Mouse (Mus musculus): Measurements from ENCODE around the gene Polr2g. TPM values are rescaled to one million over a fixed set of nuclear protein-coding genes. Genes with fewer than 3 reads are reported as not detected.

Gene Polr2g
- total and polyA plus RNA-seq, 2 experiments from 2014 or later = 78.3 to 171 TPM

DNA sequence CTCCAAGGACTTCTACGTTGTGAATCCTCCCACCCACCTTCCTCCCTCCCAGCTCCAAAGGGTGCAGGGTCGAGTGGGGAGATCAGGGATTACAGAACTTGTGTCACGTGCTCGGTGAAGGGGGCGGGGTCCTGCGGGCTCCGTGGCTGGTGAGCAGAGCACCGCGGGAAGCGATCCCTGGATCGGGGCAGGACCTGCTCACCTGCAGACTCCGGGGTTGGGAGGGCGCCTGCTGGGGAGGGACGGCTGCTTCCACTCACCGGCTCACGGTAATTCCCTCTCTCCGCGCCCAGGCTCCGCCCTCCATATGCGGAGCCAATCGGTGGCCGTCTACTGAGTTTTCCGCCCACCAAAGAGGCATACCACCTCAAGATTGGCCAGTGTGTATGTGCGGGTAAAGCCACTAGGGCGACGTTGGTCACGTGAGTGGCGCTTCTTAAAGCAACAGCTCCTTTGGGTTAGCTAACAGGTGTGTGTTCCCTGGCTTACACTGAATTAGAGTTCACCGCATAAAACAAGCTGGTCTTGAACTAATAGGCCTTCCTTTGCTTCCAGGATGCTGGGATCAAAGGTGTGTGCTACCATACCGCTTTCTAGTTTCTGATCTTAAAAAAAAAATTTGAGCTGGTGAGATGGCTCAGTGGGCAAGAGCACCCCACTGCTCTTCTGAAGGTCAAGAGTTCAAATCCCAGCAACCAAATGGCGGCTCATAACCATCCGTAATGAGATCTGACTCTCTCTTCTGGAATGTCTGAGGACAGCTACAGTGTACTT, 12.2 kb downstream of the Polr2g start, which contains the start of gene Taf6l:
Taf6l (minus strand) TSS at position 410 of the 774 bp plus-strand sequence.
- peak within 1 kb of the TSS; percentile 55 for H3K9ac ChIP-seq (replicated peaks; ENCODE audit: low read length)
- peak; percentile 63 for TF ChIP-seq CTCF (IDR thresholded peaks at IDR 0.05; ENCODE audit: low read depth)
- peak within 1 kb of the TSS; percentile 64; the same call in 1 of the 2 replicates for H3K27ac ChIP-seq
- H3K9me3 ChIP-seq (ENCODE audit: low read length) = no peaks in the 10 kb centered on the region
- H3K4me2 ChIP-seq (ENCODE audit: low read depth, low read length) = peak within 1 kb of the TSS; percentile 61
- peaks cover 17% of the 10 kb centered on the region; the same call in 1 of the 2 replicates for H3K36me3 ChIP-seq (ENCODE audit: insufficient read depth, low read length)
- H3K27me3 ChIP-seq (ENCODE audit: insufficient read depth, low read length) = no peaks in the 10 kb centered on the region
- ATAC-seq (peak; percentile 100), DNase-seq (ENCODE audit: low spot score) (peak; percentile 97)
- under 1% methylated on average over 32 of the region's 32 CpGs for WGBS
- peak within 1 kb of the TSS; percentile 57 for H3K4me3 ChIP-seq (ENCODE audit: low read length)
- no peaks in the 10 kb centered on the region for H3K4me1 ChIP-seq (ENCODE audit: insufficient read depth, low read length)

DNA sequence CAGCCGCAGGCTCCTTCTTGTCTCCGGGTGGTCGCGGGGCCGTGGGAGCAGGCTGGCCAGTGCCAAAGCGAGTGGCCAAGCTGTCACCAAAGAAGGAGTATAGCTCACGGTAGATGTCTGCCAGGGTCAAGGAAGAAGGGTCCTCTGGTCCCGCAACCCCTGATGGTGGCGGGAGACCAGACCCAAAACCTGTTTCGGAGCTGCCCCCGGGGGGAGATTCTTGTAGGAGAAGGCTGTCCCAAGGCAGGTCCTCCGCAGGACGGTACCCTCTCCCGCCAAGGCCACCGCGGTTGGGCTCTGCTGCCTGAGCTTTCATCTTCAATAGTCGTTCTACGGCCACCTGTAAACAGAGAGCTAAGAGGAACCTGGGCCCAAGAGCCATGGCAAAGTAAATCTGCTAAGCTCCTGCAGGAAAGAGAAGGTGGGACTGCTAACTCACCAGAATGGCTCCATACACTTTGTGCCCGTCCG, 23.4 kb downstream of the Polr2g start:
- H3K27ac ChIP-seq = peak overlapping the region; percentile 95
- DNase-seq (ENCODE audit: low spot score) = peak; percentile 31
- no peaks in the 10 kb centered on the region for H3K9me3 ChIP-seq (ENCODE audit: low read length)
- WGBS = 5% methylated on average over 20 of the region's 20 CpGs
- H3K4me2 ChIP-seq (ENCODE audit: low read depth, low read length) = peak overlapping the region; percentile 95
- no peaks in the 10 kb centered on the region for H3K27me3 ChIP-seq (ENCODE audit: insufficient read depth, low read length)
- TF ChIP-seq CTCF (IDR thresholded peaks at IDR 0.05; ENCODE audit: low read depth) = no peak
- peak overlapping the region; percentile 93 for H3K9ac ChIP-seq (replicated peaks; ENCODE audit: low read length)
- ATAC-seq = no peak; the same call in none of the 2 replicates
- H3K36me3 ChIP-seq (ENCODE audit: insufficient read depth, low read length) = peaks cover 16% of the 10 kb centered on the region; the same call in 1 of the 2 replicates
- peak overlapping the region; percentile 69 for H3K4me3 ChIP-seq (ENCODE audit: low read length)
- H3K4me1 ChIP-seq (ENCODE audit: insufficient read depth, low read length) = peaks cover 12% of the 10 kb centered on the region

DNA sequence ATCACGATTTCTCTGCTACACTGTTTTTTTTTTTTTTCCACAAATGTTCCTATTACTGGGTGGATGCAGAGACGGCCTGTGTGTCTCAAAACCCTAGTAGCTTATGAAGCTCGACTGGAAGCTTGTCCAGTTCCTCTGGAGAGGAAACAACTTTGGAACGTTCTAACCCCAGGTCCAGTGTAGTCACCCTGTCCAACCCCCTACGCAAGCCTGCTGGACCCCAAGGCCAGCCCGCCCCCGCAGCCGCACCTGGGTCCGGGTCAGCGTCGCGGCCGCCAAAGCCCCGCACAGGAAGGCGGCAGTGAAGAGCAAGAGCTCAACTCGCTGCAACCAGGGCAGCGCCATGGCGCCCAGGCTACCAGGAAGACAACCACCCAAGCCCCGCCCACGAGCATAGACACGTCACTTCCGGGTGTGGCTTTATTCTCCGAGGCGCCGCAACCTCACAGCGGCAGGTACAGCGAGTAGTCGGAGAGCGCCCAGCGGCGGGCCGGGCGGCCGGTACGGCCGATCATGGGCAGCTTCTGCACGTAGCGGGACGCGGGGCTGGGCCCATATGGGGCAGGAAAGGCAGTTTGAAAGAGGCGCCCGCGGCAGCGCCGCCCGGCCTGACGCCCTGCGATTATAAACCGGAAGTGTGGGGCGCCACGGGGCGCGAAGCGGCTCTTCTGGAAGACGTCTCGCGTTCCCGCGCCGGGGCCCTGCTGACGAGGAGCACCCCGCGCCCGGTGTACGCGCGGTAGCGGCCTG, 24.1 kb downstream of the Polr2g start, which contains the start of gene Tmem179b:
Tmem179b (minus strand) TSS at position 382 of the 750 bp plus-strand sequence.
- Histone ChIP-seq H3K4me1 (ENCODE audit: insufficient read depth, low read length) (peaks cover 12% of the 10 kb centered on the region), H3K4me2 (ENCODE audit: low read depth, low read length) (peak within 1 kb of the TSS; percentile 95), H3K27me3 (ENCODE audit: insufficient read depth, low read length) (no peaks in the 10 kb centered on the region), H3K4me3 (ENCODE audit: low read length) (peak within 1 kb of the TSS; percentile 69), H3K27ac (peak within 1 kb of the TSS; percentile 95), H3K9ac (replicated peaks; ENCODE audit: low read length) (peak within 1 kb of the TSS; percentile 93), H3K36me3 (ENCODE audit: insufficient read depth, low read length) (peaks cover 14% of the 10 kb centered on the region; the same call in 1 of the 2 replicates), H3K9me3 (ENCODE audit: low read length) (no peaks in the 10 kb centered on the region)
- ATAC-seq (peak; percentile 94), DNase-seq (ENCODE audit: low spot score) (peak; percentile 97)
- under 1% methylated on average over 67 of the region's 68 CpGs for WGBS
- peak; percentile 23; the same call in 1 of the 2 replicates for TF ChIP-seq CTCF (IDR thresholded peaks at IDR 0.05; ENCODE audit: low read depth)

DNA sequence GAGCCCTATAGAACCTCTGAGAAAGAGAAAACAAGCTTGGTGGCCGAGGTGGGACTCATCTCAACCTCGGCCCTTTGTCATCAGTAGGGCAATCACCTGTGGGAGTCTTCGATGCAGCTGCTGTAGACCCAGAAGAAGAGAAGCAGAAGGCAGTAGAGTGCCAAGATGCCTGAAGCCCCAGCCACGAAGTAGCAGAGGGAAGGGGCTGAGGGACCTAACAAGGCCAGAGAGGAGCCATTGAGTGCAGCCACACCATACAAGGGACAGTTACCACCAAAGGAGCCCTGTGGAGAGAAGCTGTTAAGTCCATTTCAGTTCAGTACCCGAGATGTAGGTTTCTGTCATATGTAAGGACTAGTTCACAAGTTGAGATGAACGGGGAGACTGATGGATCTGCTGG, 25.0 kb downstream of the Polr2g start:
- peak overlapping the region; percentile 69 for H3K4me3 ChIP-seq (ENCODE audit: low read length)
- H3K4me2 ChIP-seq (ENCODE audit: low read depth, low read length) = peak overlapping the region; percentile 95
- ATAC-seq = no peak
- peaks cover 17% of the 10 kb centered on the region for H3K36me3 ChIP-seq (ENCODE audit: insufficient read depth, low read length)
- peak overlapping the region; percentile 93 for H3K9ac ChIP-seq (replicated peaks; ENCODE audit: low read length)
- DNase-seq (ENCODE audit: low spot score) = no peak
- H3K27ac ChIP-seq = peak overlapping the region; percentile 95; the same call in 1 of the 2 replicates
- peaks cover 12% of the 10 kb centered on the region for H3K4me1 ChIP-seq (ENCODE audit: insufficient read depth, low read length)
- TF ChIP-seq CTCF (IDR thresholded peaks at IDR 0.05; ENCODE audit: low read depth) = no peak
- no peaks in the 10 kb centered on the region for H3K9me3 ChIP-seq (ENCODE audit: low read length)
- WGBS = 61% methylated on average over 6 of the region's 6 CpGs
- no peaks in the 10 kb centered on the region for H3K27me3 ChIP-seq (ENCODE audit: insufficient read depth, low read length)

DNA sequence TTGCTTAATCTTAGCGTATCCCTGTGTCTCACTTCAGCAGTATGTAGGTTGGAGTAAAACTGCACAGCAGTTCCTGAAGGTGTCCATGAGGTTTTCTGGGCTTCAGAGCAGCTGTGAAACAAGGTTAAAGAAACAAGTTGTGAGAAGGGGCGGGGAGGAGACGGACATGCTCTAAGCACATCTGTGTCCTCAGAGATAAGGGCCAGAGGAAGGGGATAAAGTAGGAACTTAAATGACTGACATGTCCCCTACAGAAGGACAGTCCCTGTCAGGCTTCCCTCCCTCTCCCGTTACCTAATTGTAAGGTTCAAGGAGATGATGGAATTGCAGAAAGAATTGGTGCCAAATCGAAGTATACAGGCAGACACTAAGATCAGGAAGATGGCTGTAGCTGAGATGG, 25.4 kb downstream of the Polr2g start:
- H3K27me3 ChIP-seq (ENCODE audit: insufficient read depth, low read length) = no peaks in the 10 kb centered on the region
- no peak for TF ChIP-seq CTCF (IDR thresholded peaks at IDR 0.05; ENCODE audit: low read depth)
- peaks cover 17% of the 10 kb centered on the region for H3K36me3 ChIP-seq (ENCODE audit: insufficient read depth, low read length)
- DNase-seq (ENCODE audit: low spot score) = no peak
- H3K4me2 ChIP-seq (ENCODE audit: low read depth, low read length) = peak overlapping the region; percentile 95
- H3K4me1 ChIP-seq (ENCODE audit: insufficient read depth, low read length) = peaks cover 12% of the 10 kb centered on the region
- no peak overlapping the region for H3K4me3 ChIP-seq (ENCODE audit: low read length)
- no peak for ATAC-seq
- H3K9ac ChIP-seq (replicated peaks; ENCODE audit: low read length) = peak overlapping the region; percentile 93; the same call in 1 of the 2 replicates
- WGBS = 87% methylated on average over 5 of the region's 5 CpGs
- no peak overlapping the region for H3K27ac ChIP-seq
- H3K9me3 ChIP-seq (ENCODE audit: low read length) = no peaks in the 10 kb centered on the region

DNA sequence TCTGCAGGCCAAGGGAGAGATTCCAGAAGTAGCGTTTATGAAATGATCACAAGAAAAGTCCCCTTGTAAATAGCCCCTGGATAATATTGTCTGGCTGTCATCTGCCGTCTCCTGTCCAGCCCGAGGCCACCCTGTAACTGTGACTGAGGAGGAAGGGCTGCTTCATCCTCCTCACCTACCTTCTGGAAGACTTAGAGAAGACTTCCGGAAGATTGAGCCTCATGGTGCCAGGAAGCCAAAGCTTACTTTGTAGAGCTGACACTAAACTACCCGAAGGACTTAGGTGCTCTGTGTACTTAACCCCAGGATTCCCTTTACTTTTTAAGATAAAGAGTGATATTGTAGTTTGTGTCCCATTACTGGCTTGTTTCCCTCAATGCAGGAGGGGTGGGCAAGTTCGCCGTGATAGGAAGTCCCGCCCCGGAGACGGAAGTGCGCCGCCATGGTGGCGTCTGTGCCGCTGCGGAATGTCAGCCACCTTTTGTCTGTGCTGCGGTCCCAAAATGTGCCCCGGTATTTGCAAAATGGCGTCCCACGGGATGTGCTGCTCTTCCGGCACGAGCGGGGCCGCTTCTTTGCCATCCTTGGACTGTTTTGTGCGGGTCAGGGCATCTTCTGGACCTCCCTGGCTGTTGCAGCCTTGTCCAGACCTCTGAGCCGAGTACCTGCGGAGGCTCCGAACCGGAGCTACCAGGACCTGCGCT, 27.7 kb downstream of the Polr2g start, which contains the start of gene Tmem223:
Tmem223 (plus strand) TSS at position 430 of the 704 bp plus-strand sequence.
- DNase-seq (ENCODE audit: low spot score) (peak; percentile 90), ATAC-seq (peak; percentile 67)
- Histone ChIP-seq H3K4me3 (ENCODE audit: low read length) (peak within 1 kb of the TSS; percentile 84), H3K4me2 (ENCODE audit: low read depth, low read length) (peak within 1 kb of the TSS; percentile 81), H3K36me3 (ENCODE audit: insufficient read depth, low read length) (peaks cover 35% of the 10 kb centered on the region), H3K4me1 (ENCODE audit: insufficient read depth, low read length) (peaks cover 12% of the 10 kb centered on the region), H3K27me3 (ENCODE audit: insufficient read depth, low read length) (no peaks in the 10 kb centered on the region), H3K27ac (peak within 1 kb of the TSS; percentile 91), H3K9me3 (ENCODE audit: low read length) (no peaks in the 10 kb centered on the region), H3K9ac (replicated peaks; ENCODE audit: low read length) (peak within 1 kb of the TSS; percentile 90)
- peak; percentile 47 for TF ChIP-seq CTCF (IDR thresholded peaks at IDR 0.05; ENCODE audit: low read depth)
- 28% methylated on average over 29 of the region's 29 CpGs for WGBS

All from hindbrain, postnatal 0 days (tissue).